Mouse (Mus musculus) midbrain, postnatal 0 days (tissue): ENCODE results near the gene Chadl. TPM values are rescaled to one million over a fixed set of nuclear protein-coding genes. Genes with fewer than 3 reads are reported as not detected.

Experiments
- ATAC-seq: fragments of 200-750 bp; cut with Nextera tagmentation; 2 replicates; pipeline ENCODE4 v1.8.0; 2017; ENCODE audit warnings: moderate number of reproducible peaks, mild to moderate bottlenecking, moderate TSS enrichment, moderate library complexity; ENCODE audit not compliant: low FRiP score
- DNase-seq: peaks from one replicate; pipeline ENCODE4 v3.0.0-alpha.2; 2015; ENCODE audit warnings: low spot score
- H3K27ac ChIP-seq: fragments of 300-500 bp; sonication (generic); 2 replicates; pipeline ENCODE4 v1.5.1; 2014; ENCODE audit warnings: low read depth, mild to moderate bottlenecking, low read length, mixed read lengths
- H3K27me3 ChIP-seq: fragments of 300-500 bp; sonication (generic); 2 replicates; pipeline ENCODE4 v1.6.1; 2014; ENCODE audit warnings: low read length, control low read depth, mixed read lengths; ENCODE audit not compliant: insufficient read depth
- H3K36me3 ChIP-seq: fragments of 300-500 bp; sonication (generic); 2 replicates; pipeline ENCODE4 v1.6.1; 2014; ENCODE audit warnings: low read length, control low read depth, mixed read lengths; ENCODE audit not compliant: insufficient read depth
- H3K4me1 ChIP-seq: fragments of 300-500 bp; sonication (generic); 2 replicates; pipeline ENCODE4 v1.6.1; 2014; ENCODE audit warnings: mild to moderate bottlenecking, control low read depth, antibody characterized with exemption, low read length, mixed read lengths; ENCODE audit not compliant: insufficient read depth
- H3K4me2 ChIP-seq: fragments of 300-500 bp; sonication (generic); 2 replicates; pipeline ENCODE4 v1.6.1; 2014; ENCODE audit warnings: low read depth, mild to moderate bottlenecking, low read length, mixed read lengths; ENCODE audit not compliant: poor library complexity, severe bottlenecking
- H3K4me3 ChIP-seq: fragments of 300-500 bp; sonication (generic); 2 replicates; pipeline ENCODE4 v1.5.1; 2014; ENCODE audit warnings: low read depth, mild to moderate bottlenecking, low read length, moderate library complexity
- H3K9ac ChIP-seq: fragments of 300-500 bp; sonication (generic); replicated peaks from 2 replicates; pipeline ENCODE4 v1.6.1; 2014; ENCODE audit warnings: mild to moderate bottlenecking, low read length, moderate library complexity, mixed read lengths; ENCODE audit not compliant: poor library complexity, severe bottlenecking
- H3K9me3 ChIP-seq: fragments of 300-500 bp; sonication (generic); 2 replicates; pipeline ENCODE4 v1.6.1; 2016; ENCODE audit warnings: low read length, control low read depth
- CTCF ChIP-seq: IDR thresholded peaks from 2 replicates; pipeline ENCODE4 v1.5.1; 2016; ENCODE audit warnings: antibody characterized with exemption, mild to moderate bottlenecking
- WGBS: fragments of 180-500 bp; shearing (Covaris S2); extraction: QIAGEN DNeasy Blood & Tissue Kit; methylation state at CpG from one replicate; pipeline ENCODE4 v1.1.7; 2014; 5-methylcytosine and 5-hydroxymethylcytosine counted together
- polyA plus RNA-seq: library from polyadenylated mRNA; unstranded; fragments of >200 nt; fragmentation: Nextera tagmentation; extraction: Ambion mirVana; gene quantifications from 2 replicates; pipeline ENCODE4 v1.2.1, GENCODE M21; 2015
- total RNA-seq: library from RNA; depleted of rRNA; stranded (reverse); fragments of >200 nt; gene quantifications from 2 replicates; pipeline ENCODE4 v1.2.3, GENCODE M21; 2014

The Chadl gene
- total and polyA plus RNA-seq, 2 experiments from 2014 or later = 61.5 to 63.9 TPM

DNA sequence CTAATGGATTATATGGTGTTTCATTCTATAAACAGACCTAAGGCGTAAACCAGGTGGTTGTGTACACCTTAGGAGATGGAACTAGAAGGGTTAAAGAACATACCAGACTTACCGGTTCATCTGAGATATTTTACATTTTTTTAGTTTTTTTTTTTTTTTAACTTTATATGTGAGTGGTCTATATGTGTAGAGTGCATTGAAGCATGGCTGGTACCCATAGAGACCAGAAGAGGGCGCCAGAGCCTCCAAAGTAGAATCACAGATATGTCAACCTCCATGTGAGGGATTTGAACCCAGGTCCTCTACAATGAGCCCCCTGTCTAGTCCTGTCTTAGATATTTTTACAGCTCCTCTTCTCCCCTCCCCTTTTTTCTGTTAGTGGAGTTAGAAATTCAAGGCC is 760 bp upstream of the Chadl start:
- no peaks in the 10 kb centered on the region for H3K27me3 ChIP-seq
- peaks cover 13% of the 10 kb centered on the region; the same call in 1 of the 2 replicates for H3K4me1 ChIP-seq
- H3K4me3 ChIP-seq = no peak overlapping the region
- ATAC-seq (no peak), DNase-seq (peak; percentile 62)
- H3K4me2 ChIP-seq = no peak overlapping the region
- TF ChIP-seq CTCF = peak; percentile 69
- no peak overlapping the region for H3K9ac ChIP-seq
- H3K27ac ChIP-seq = no peak overlapping the region
- H3K36me3 ChIP-seq = 0 out of 2 replicates have a peak, but pooled peaks cover 2% of the 10 kb centered on the region
- WGBS = 51% methylated on average over 3 of the region's 3 CpGs
- H3K9me3 ChIP-seq = no peaks in the 10 kb centered on the region

DNA sequence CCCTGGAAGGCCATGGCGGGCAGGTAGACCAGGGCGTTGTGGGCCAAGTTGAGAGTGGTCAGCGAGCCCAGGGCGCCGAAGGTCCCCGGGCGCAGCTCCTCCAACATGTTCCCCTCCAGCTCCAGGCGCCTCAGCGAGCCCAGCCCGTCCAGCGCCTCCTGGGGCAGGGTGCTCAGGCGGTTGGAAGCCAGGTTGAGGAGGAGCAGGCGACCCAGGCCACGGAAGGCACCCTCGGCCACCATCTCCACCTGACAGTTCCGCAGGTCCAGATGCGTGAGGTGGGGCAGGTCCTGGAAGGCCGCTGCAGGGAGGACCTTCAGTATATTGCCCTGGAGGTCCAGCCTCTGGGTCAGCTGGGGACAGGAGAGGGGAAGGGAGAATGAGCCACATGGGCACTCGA is 2.2 kb downstream of the Chadl start:
- Histone ChIP-seq H3K36me3 (peaks cover 9% of the 10 kb centered on the region), H3K9me3 (no peaks in the 10 kb centered on the region), H3K4me1 (peaks cover 18% of the 10 kb centered on the region; the same call in 1 of the 2 replicates), H3K4me2 (peak overlapping the region; percentile 91), H3K9ac (peak overlapping the region; percentile 94), H3K27me3 (no peaks in the 10 kb centered on the region), H3K4me3 (peak overlapping the region; percentile 58), H3K27ac (peak overlapping the region; percentile 81)
- ATAC-seq (no peak), DNase-seq (no peak)
- no peak for TF ChIP-seq CTCF
- 34% methylated on average over 18 of the region's 19 CpGs for WGBS

DNA sequence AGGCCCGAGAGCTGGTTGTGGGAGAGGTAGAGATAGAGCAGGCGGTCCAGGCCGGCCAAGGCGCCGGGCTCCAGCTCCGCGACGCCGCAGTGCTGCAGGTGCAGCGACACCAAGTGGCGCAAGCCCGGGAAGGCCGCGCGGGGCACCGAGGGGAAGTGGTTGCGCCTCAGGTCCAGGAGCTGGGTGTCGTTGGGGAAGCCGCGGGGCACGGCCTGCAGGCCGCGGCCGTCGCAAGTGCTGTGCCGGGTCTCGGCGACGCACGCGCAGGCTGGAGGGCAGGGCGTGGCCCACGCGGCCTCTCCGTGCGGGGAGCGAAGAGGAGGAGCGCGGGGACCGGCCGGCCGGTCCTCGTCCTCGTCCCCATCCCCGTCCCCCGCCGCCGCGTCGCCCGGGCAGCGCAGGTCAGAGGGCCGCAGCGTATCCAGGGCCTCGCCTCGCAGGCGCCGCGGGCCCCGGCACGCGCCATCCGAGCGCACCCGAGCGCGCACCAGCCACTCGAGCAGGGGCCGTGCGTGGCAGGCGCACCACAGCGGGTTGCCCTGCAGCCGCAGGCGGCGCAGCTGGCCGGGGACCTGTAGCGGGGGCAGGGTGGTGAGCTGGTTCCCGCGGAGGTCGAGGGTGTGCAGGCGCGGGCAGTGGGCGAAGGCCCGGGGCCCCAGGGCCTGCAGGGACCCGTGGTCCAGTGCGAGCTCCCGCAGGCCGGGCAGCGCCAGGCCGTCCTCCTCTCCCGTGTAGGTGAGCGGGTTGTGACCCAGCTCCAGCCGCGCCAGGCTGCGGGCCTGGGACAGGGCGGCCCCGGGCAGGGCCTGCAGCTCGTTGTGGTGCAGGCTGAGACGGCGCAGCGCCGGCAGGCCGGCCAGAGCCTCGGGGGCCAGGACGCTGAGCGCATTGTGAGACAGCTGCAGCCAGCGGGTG is 2.9 kb downstream of the Chadl start:
- H3K4me1 ChIP-seq = peaks cover 18% of the 10 kb centered on the region; the same call in 1 of the 2 replicates
- peak overlapping the region; percentile 58 for H3K4me3 ChIP-seq
- WGBS = under 1% methylated on average over 76 of the region's 107 CpGs
- DNase-seq (peak; percentile 78), ATAC-seq (peak; percentile 70)
- TF ChIP-seq CTCF = peak; percentile 76
- H3K9ac ChIP-seq = peak overlapping the region; percentile 94
- peak overlapping the region; percentile 81 for H3K27ac ChIP-seq
- peaks cover 13% of the 10 kb centered on the region for H3K36me3 ChIP-seq
- H3K9me3 ChIP-seq = no peaks in the 10 kb centered on the region
- no peaks in the 10 kb centered on the region for H3K27me3 ChIP-seq
- H3K4me2 ChIP-seq = peak overlapping the region; percentile 91

DNA sequence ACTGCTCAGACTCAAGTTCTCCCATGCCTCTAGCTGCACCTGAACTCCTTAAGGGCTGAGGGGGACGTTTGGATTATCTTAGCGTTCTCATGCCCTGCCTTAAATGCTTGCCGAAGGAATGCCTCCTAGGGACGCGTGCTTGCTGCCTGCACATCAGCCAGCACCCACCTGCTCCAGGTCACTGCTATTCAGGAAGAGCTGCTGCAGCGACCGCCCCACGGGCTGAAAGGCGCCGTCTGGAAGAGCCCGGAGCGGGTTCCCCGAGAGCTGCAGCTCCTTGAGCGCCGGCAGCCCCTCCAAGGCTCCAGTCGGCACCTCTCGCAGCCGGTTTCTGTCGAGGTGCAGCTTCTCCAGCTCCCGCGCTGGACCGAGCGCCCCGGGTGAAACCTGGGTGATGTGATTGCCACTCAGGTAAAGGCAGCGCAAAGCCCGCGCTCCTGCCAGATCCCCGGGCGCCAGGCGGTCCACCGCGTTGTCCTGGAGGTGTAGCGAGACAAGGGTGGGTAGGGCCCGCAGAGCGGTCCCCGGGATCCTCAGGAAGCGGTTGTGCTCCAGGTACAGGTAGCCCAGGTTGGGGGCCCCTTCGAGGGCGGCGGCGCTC is 3.6 kb downstream of the Chadl start:
- peak overlapping the region; percentile 58 for H3K4me3 ChIP-seq
- DNase-seq = no peak
- no peaks in the 10 kb centered on the region for H3K9me3 ChIP-seq
- ATAC-seq = peak; percentile 15; the same call in 1 of the 2 replicates
- WGBS = 3% methylated on average over 38 of the region's 41 CpGs
- H3K4me2 ChIP-seq = peak overlapping the region; percentile 91
- peak overlapping the region; percentile 81 for H3K27ac ChIP-seq
- H3K9ac ChIP-seq = peak overlapping the region; percentile 94
- H3K27me3 ChIP-seq = no peaks in the 10 kb centered on the region
- peaks cover 16% of the 10 kb centered on the region for H3K36me3 ChIP-seq
- peaks cover 18% of the 10 kb centered on the region; the same call in 1 of the 2 replicates for H3K4me1 ChIP-seq
- no peak for TF ChIP-seq CTCF

DNA sequence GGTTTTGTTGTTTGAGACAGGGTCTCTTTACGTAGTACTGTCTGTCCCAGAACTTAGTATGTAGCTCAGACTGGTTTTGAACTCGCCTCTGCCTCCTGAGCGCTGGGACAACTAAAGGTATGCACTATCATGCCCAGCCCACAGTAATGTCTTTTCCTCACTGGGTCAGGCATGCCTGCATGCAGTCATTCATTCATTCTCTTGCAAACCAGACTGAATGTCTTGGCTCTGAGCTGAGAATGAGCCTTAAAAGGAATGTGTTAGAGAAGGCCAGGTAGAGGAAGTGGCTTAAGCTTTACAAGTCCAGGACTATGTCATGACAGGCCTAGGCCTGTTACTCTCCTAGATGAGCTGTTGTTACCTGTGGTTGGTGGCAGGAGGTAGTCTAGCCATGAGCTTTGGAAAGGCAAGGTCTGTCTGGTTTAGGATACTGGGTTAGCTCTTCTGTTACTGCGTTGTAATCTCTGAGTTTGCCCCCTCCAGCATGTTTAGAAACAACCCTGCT is 16.7 kb downstream of the Chadl start:
- WGBS = 98% methylated on average over 4 of the region's 4 CpGs
- Histone ChIP-seq H3K4me3 (no peak overlapping the region), H3K27ac (no peak overlapping the region), H3K4me1 (no peaks in the 10 kb centered on the region), H3K9me3 (no peaks in the 10 kb centered on the region), H3K27me3 (no peaks in the 10 kb centered on the region), H3K36me3 (peaks cover 48% of the 10 kb centered on the region), H3K9ac (0 out of 2 replicates have a peak overlapping the region, but pooled peaks have one; percentile 8), H3K4me2 (no peak overlapping the region)
- no peak for ATAC-seq
- no peak for TF ChIP-seq CTCF
- no peak for DNase-seq
